ENCODE assay signal across 8 mouse cellular contexts in the genomic region with DNA sequence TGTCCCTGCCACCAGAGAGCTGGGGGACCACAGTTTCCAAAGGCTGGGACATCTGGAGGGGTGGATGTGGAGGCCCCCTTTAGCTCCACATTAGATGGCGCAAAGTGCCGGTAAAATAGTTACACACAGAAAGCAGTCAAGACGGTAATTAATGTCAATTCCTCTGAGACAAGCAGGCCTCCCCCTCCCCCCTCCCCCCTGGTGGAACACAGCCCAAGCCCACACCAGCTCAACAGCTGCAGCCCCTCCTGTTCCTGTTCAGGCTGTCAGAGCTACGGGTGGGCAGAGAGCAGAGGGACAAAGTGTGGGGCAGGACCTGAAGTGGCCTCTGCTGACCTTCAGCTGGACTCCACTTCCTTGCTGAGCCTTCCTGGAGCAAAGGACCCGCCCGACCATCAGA. TPM values are rescaled to one million over a fixed set of nuclear protein-coding genes. Genes with fewer than 3 reads are reported as not detected.
DNase-seq lines count a peak whose midpoint lies in the region; ATAC-seq and TF ChIP-seq lines count a peak whose summit lies in the region.

No protein-coding gene starts in this region.

- no peak for ATAC-seq in heart, embryonic 11.5 days (replicated peaks; ENCODE audit: insufficient number of reproducible peaks, low FRiP score, low TSS enrichment)
- ATAC-seq in liver, postnatal 0 days: no peak
- no peak for ATAC-seq in erythroblast, adult 5-6 weeks (replicated peaks; ENCODE audit: low FRiP score, poor library complexity, severe bottlenecking)

- H3K79me2 ChIP-seq in heart, adult 2 months (replicated peaks; ENCODE audit: control insufficient read depth, insufficient read depth, low read length): no peaks in the 10 kb centered on the region

- H3K9ac ChIP-seq in heart, adult 2 months (ENCODE audit: low read depth, low read length): no peak overlapping the region; the same call in 1 of the 2 replicates
- H3K9ac ChIP-seq in heart, embryonic 11.5 days (ENCODE audit: low read depth, low read length): no peak overlapping the region
- no peak overlapping the region for H3K9ac ChIP-seq in liver, postnatal 0 days (replicated peaks)

- peak overlapping the region; percentile 23; the same call in 1 of the 2 replicates for H3K27ac ChIP-seq in heart, adult 2 months
- no peak overlapping the region for H3K27ac ChIP-seq in heart, embryonic 11.5 days (ENCODE audit: low read depth, low read length)
- peak overlapping the region; percentile 73 for H3K27ac ChIP-seq in limb, embryonic 10.5 days
- peak overlapping the region; percentile 99 for H3K27ac ChIP-seq in olfactory bulb, adult 2 months (ENCODE audit: insufficient read depth, low read depth, low read length)
- H3K27ac ChIP-seq in liver, postnatal 0 days (ENCODE audit: low read depth): no peak overlapping the region

- H3K4me2 ChIP-seq in heart, embryonic 11.5 days: peak overlapping the region; percentile 24
- no peak overlapping the region for H3K4me2 ChIP-seq in liver, postnatal 0 days (ENCODE audit: low read depth, low read length)

- no peak for TF ChIP-seq POLR2A in heart, adult 2 months (IDR thresholded peaks at IDR 0.05; ENCODE audit: insufficient read depth, low read depth, low read length)
- TF ChIP-seq POLR2A in olfactory bulb, adult 2 months (IDR thresholded peaks at IDR 0.05; ENCODE audit: insufficient read depth, low read depth, low read length): no peak

- no peaks in the 10 kb centered on the region for H3K27me3 ChIP-seq in heart, adult 2 months (ENCODE audit: control insufficient read depth, insufficient read depth, low read length)
- H3K27me3 ChIP-seq in heart, embryonic 11.5 days (ENCODE audit: control insufficient read depth, insufficient read depth, low read length): no peaks in the 10 kb centered on the region
- H3K27me3 ChIP-seq in limb, embryonic 10.5 days (ENCODE audit: low read depth, poor library complexity, severe bottlenecking): no peaks in the 10 kb centered on the region
- H3K27me3 ChIP-seq in liver, postnatal 0 days (ENCODE audit: insufficient read depth, low read length): peaks cover 2% of the 10 kb centered on the region; the same call in 1 of the 2 replicates

- no peak overlapping the region for H3K4me3 ChIP-seq in heart, adult 2 months
- H3K4me3 ChIP-seq in heart, embryonic 11.5 days (ENCODE audit: low read depth, low read length): no peak overlapping the region
- H3K4me3 ChIP-seq in limb, embryonic 10.5 days: peak overlapping the region; percentile 30
- H3K4me3 ChIP-seq in olfactory bulb, adult 2 months (ENCODE audit: insufficient read depth, low read depth, low read length): peak overlapping the region; percentile 5
- H3K4me3 ChIP-seq in liver, postnatal 0 days (ENCODE audit: low read depth, low read length): no peak overlapping the region

- no peaks in the 10 kb centered on the region for H3K4me1 ChIP-seq in heart, adult 2 months (ENCODE audit: control insufficient read depth, insufficient read depth, low read length)
- peaks cover 28% of the 10 kb centered on the region for H3K4me1 ChIP-seq in heart, embryonic 11.5 days (ENCODE audit: control insufficient read depth, insufficient read depth, low read length)
- H3K4me1 ChIP-seq in limb, embryonic 10.5 days: peaks cover 64% of the 10 kb centered on the region
- H3K4me1 ChIP-seq in olfactory bulb, adult 2 months (ENCODE audit: control insufficient read depth, insufficient read depth, low read length): peaks cover 42% of the 10 kb centered on the region
- H3K4me1 ChIP-seq in liver, postnatal 0 days (ENCODE audit: insufficient read depth): peaks cover 14% of the 10 kb centered on the region

- TF ChIP-seq CTCF in heart, adult 2 months (IDR thresholded peaks at IDR 0.05): no peak
- TF ChIP-seq CTCF in olfactory bulb, adult 2 months (IDR thresholded peaks at IDR 0.05; ENCODE audit: insufficient read depth, low read depth, low read length): no peak
- no peak for TF ChIP-seq CTCF in liver, postnatal 0 days (IDR thresholded peaks at IDR 0.05; ENCODE audit: low read depth)

- no peaks in the 10 kb centered on the region for H3K36me3 ChIP-seq in heart, adult 2 months (ENCODE audit: control insufficient read depth, insufficient read depth, low read length)
- H3K36me3 ChIP-seq in heart, embryonic 11.5 days (ENCODE audit: control insufficient read depth, insufficient read depth, low read length): no peaks in the 10 kb centered on the region
- no peaks in the 10 kb centered on the region for H3K36me3 ChIP-seq in limb, embryonic 10.5 days
- H3K36me3 ChIP-seq in liver, postnatal 0 days (replicated peaks; ENCODE audit: insufficient read depth, low read length): no peaks in the 10 kb centered on the region

- no peaks in the 10 kb centered on the region for H3K9me3 ChIP-seq in heart, embryonic 11.5 days (replicated peaks; ENCODE audit: control insufficient read depth, low read length)
- H3K9me3 ChIP-seq in limb, embryonic 10.5 days (replicated peaks): no peaks in the 10 kb centered on the region
- no peaks in the 10 kb centered on the region for H3K9me3 ChIP-seq in liver, postnatal 0 days (ENCODE audit: low read length)

- 23% methylated on average over 6 of the region's 6 CpGs for WGBS in heart, adult 2 months
- 15% methylated on average over 6 of the region's 6 CpGs for WGBS in heart, embryonic 11.5 days (ENCODE audit: insufficient replicate concordance)
- whole genome bisulfite sequencing in limb, embryonic 10.5 days: 5% methylated on average over 6 of the region's 6 CpGs
- 9% methylated on average over 6 of the region's 6 CpGs for WGBS in olfactory bulb, adult 2 months
- 20% methylated on average over 6 of the region's 6 CpGs for WGBS in liver, postnatal 0 days (ENCODE audit: insufficient replicate concordance)

- TF ChIP-seq EP300 in heart, adult 2 months (IDR thresholded peaks at IDR 0.05; ENCODE audit: insufficient read depth, low read depth, low read length): no peak
- no peak for TF ChIP-seq EP300 in liver, postnatal 0 days (IDR thresholded peaks at IDR 0.05; ENCODE audit: low read depth)

- DNase-seq in heart, adult 2 months: peak; percentile 23 to 30
- no peak for DNase-seq in heart, postnatal 25 days (ENCODE audit: low spot score)
- peak; percentile 72 for DNase-seq in limb, embryonic 10.5 days (ENCODE audit: low spot score)
- DNase-seq in liver, postnatal 0 days: no peak
- no peak for DNase-seq in urinary bladder, postnatal 25 days (ENCODE audit: low spot score)

- intact Hi-C loops in heart, adult 2 months (cut with DNase I): loop anchor here (5.0 kb wide), 2 partner anchors 58 to 127 kb away; no protein-coding TSS in a partner anchor
- intact Hi-C loops in heart, postnatal 25 days (cut with DNase I): loop anchor here (2.0 to 5.0 kb wide), 2 partner anchors 58 to 68 kb away; a partner anchor contains a TSS

RNA-seq across cellular contexts. Expression of a gene that starts 2.7 kb away (rescaled TPM):
- 1 to 10 TPM; 3.8 TPM for total RNA-seq in heart, adult 2 months (2021)
- 4.0 and 4.9 TPM in 2 replicates for polyA plus RNA-seq in heart, adult 2 months (2012; rRNA removed)
- total RNA-seq in heart, postnatal 25 days (2021): 1 to 10 TPM; 2.9 to 6.7 TPM
- polyA plus RNA-seq in heart, embryonic 11.5 days (2014; fragmentation: Nextera tagmentation; extraction: Ambion mirVana): 6.6 and 6.9 TPM in 2 replicates
- polyA plus RNA-seq in limb, embryonic 10.5 days (2016; fragmentation: Nextera tagmentation; extraction: Ambion mirVana): 44.9 and 47.3 TPM in 2 replicates
- not detected in 2 replicates for polyA plus RNA-seq in olfactory bulb, adult 2 months (2012; ENCODE audit: insufficient read depth, insufficient read length, low replicate concordance, missing spikeins)
- 2.7 and 2.9 TPM in 2 replicates for polyA plus RNA-seq in liver, postnatal 0 days (2015; fragmentation: Nextera tagmentation; extraction: Ambion mirVana)
- total RNA-seq in erythroblast, adult 5-6 weeks (2015; ENCODE audit: low replicate concordance): not detected in 2 replicates
- 0.84 and 1.1 TPM in 2 replicates for total RNA-seq in erythroblast, adult 5-6 weeks (2017; ENCODE audit: low replicate concordance)

Comparison
In these comparisons a context has a peak if more than half of its experiments do, and no peak if none do; other contexts are left out.
1. DNase-seq: peak in heart, adult 2 months (2 of 2) and limb, embryonic 10.5 days (single experiment); none in heart, postnatal 25 days (single experiment), liver, postnatal 0 days (single experiment) and urinary bladder, postnatal 25 days (single experiment).
2. H3K27ac ChIP-seq: peak in heart, adult 2 months (single experiment), limb, embryonic 10.5 days (single experiment) and olfactory bulb, adult 2 months (single experiment); none in heart, embryonic 11.5 days (single experiment) and liver, postnatal 0 days (single experiment).
3. H3K4me3 ChIP-seq: peak in limb, embryonic 10.5 days (single experiment) and olfactory bulb, adult 2 months (single experiment); none in heart, adult 2 months (single experiment), heart, embryonic 11.5 days (single experiment) and liver, postnatal 0 days (single experiment).